Mouse (Mus musculus) v-Abl transformed pro-B cells (cell line): ENCODE results near the gene Sae1.
"Not testable (repeated sequence)": the region's sequence is repeated elsewhere in the genome, so short reads cannot be mapped to it uniquely, and the experiment has no call there.

Experiments used
- in situ Hi-C, 2 experiments: fragments of 400-800 bp; cut with MboI; formaldehyde crosslinking; loops; one replicate each; pipeline ENCODE4 v1.15.1; 2025; ENCODE audit not compliant: unreplicated experiment in 2 of 2

Sae1 gene

DNA sequence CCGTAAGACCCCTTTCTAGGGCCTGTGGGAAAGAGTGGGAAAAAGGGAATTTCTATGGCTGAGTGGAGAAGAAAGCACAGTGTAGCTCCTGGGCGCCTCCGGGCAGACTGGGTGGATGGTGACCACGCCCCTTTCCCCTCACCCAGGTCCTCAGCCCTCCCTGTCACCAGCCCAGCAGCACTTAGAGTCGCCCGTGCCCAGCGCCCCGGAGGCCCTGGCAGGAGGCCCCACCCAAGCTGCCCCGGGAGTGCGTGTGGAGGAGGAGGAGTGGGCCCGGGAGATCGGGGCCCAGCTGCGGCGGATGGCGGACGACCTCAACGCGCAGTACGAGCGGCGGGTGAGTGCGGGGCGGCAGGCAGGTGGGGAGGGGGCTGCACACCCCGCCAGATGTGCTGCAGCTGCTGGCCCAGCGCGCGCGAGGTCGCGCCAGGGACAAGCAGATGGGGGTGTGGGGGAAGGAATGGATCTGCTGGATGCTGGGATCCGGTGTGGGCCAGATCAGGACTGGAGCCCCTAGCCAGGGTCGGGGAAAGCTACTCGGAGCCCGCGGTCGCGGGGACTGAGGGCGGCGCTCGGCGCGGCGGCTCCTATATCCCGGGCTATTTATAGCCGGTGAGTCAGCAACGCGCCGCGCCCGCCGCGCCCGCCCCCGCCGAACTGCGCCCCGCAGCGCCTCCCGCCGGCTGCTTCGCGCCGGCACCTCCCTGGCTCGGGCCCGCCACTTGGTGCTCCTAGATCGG lies 74.0 kb downstream of the Sae1 start:
- in situ Hi-C loops, result no loop called here

DNA sequence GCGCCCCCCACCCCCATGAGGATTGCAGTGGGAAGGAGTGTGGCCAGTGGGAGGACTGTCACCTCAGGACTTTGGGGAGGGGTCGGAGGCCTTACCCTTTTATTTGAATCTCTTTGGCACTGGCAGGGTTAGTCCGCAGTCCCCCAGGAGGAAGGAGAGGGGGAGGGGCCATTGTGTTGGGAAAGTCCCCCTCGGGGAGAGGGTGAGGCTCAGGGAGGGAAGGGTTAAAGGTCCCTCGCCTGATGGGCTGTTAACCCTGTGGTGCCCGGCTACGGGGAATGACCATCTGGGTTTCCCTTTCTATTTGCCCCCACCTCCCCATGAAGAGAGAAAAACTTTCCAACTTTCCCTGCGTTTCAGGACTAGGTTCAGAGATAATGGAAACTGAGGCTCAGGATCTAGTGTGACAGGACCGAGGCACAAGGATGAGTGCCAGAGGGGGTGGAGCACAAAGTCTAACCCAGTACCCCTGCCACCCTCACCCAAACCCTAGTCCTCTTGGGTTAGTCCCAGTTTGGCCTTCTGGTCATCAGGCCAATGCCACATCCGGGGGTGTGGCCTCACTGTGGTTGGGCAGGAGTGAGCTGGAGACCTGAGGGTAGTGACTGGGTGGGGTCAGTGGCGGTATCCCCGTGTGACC lies 74.8 kb downstream of the Sae1 start:
- in situ Hi-C loops, result no loop called here

DNA sequence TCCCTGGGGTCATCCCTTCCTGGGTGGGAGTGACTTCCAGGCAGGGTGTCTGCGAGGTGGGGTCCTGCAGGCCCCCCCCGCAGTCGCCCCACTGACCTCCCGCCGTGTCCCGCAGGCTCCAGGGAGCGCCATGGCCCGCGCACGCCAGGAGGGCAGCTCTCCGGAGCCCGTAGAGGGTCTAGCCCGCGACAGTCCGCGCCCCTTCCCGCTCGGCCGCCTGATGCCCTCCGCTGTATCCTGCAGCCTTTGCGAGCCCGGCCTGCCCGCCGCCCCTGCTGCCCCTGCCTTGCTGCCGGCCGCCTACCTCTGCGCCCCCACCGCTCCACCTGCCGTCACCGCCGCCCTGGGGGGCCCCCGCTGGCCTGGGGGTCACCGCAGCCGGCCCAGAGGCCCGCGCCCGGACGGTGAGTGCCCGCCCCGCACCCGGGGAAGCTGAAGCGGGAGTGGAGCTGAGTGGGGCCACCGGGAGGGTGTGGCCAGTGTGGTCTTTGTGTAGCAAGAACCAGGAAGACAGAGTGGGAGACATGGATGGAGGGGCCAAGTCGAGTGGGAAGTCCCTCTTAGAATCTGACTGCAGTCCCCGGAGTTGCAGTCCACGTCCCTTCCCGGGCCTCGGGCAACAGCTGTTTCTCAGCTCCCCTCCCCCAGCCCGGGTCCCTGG lies 75.5 kb downstream of the Sae1 start:
- in situ Hi-C loops, result no loop called here

DNA sequence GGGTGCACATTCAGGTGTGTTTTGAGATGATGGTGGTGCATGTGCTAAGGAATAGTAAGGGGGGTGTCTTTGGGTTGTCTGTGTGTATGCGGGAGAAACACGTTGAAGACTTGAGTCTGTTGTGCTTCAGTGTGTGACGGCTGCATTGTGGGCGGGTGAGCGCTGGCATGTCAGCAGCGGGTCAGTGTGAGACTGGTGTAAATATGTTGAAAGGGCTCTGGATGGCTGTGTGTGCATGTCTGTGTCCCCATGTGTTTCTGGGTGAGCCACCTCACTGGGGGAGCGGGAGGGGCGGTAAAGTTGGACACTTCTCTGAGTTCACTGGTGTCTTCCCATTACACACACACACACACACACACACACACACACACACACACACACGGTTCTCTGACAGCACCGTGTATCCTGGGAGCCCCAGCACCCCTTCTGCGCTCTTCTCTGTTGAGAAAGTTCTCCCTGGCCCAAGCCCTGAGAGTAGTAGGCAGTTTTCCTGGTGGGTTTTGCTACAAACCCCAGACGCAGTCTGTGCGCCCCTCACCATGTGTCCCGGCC lies 76.1 kb downstream of the Sae1 start:
- in situ Hi-C loops, result no loop called here

DNA sequence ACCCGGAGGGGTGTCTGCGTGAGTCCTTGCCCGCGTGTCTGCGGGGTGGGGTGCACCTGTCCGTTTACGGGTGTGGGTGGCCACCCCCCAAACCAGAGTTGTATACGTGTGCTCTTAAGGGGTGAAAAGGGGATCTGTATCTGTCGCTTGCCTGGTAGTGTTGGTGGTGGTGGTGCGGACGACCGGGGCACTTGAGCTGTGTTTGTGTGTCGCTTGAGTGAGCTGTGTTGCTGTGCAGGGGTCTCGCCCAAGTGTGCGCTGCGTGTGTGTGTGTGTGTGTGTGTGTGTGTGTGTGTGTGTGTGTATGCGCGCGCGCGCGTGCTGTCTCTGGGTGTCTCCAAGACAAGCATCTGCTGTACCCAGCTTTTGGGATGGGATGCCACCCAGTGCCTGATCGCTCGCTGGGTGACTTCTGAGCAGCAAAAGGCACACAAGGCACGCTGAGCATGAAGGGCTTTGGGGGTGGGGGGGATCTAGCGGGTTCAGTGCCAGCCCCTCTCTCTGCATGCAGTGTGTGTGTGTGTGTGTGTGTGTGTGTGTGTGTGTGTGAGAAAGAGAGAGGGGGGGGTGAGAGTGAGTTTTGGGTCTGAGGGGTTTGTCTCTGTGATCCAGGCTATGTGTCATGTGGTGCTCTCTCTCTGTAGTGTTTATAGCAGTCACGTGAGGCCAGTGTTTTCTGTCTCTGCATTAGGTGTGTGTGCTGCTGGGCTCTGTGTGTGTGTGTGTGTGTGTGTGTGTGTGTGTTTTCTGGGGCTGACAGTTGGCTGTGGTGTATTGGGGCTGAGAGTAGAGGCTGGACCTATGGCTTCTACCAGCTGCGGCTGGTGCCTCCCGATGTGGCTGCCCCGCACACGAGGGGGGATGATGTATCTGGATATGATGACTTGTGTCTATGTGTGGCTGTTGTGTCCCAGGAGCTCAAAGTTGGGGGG lies 76.8 kb downstream of the Sae1 start:
- in situ Hi-C loops, result no loop called here

DNA sequence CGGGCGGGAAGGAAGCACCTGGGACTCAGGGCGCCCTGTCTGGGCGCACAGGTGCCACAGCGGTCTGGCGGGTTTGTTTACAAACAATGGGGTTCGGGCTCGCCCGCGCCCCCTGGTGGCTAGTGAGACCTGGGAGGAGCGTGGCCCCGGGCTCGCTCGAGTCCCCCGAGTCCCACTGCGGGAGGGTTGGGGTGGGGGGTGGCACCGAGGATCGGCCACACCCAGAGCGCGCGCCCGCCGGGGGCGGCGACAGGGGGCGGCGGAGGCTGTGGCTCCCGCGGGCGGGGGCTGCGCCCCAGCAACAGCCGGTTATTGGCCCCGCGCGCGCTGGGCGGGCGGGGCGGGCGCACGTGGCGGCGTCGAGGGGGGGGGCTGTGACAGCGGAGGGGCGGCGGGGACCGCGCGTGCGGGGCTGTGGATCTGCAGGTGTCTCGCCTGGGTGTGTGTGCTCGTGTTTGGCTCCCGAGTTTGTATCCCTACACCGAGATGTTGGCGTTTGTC lies 77.5 kb downstream of the Sae1 start:
- in situ Hi-C loops, result no loop called here

DNA sequence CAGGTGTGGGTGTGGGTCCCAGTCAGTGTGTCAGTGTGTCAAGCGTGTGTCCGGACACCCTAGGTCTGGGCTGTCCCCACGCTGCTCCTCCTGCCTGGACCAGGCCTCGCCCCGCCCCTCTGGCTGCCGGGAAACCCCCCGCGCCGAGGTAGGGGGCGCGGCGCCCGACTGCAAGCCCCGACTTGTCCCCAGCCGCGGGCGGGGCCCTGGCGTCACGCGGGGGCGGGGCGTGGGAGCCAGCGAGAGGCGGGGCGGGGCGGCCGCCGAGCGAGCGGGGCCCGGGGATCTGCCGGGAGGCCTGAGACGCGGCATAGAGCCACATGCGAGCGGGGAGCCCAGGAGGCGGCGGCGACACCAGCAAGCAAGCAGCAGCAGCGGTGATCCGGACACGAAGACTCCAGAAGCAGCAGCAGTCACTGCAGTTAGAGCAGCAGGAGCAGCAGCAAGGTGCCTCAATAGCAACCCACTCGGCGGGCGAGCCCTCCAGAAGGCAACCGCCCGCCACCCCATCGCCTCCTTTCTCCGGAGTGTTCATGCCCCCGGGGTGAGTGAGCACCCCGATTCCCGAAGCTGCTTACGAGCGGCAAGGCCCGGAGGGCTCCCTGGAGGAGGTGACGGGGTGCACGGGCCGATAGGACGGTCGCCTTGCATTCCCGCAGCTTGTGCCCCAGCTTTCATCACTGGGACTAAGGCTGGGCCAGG lies 78.1 kb downstream of the Sae1 start:
- in situ Hi-C loops, result no loop called here

DNA sequence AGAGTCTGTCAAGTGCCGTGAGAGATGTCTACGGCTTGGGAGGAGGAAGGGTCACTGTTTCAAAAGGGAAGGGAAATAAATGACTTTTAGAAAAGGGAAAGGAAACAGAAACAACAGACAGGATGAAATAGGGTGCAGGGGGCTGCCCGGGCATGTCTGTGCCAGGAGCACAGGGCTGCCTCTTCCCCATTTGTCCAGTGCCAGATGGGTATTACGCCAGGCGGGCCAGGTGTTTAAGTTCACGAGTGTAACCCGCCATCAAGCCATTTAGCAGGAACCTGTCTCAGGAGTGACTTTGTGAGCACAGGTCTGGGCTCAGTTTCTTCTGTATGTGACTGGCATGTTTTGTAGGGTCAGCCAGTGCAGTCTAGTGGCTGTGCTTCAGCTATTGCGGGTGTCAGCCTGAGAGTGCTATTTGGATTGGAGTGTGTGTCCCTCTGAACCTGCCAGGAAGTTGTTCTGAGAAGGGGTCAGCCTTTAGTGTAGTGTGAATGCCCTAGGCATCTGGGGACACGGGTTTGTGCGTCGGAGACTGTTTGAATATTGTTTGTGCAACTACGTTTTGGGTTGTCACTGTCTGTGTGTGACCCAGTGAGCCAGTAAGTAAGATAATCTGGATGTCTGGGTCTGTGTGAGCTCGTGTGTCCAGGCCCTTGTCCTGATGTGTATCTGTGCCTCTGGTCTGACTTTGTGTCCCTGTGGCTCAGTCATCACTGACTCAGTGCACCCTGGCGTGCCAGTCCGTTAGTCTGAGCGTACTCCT lies 78.9 kb downstream of the Sae1 start:
- in situ Hi-C loops, result no loop called here

DNA sequence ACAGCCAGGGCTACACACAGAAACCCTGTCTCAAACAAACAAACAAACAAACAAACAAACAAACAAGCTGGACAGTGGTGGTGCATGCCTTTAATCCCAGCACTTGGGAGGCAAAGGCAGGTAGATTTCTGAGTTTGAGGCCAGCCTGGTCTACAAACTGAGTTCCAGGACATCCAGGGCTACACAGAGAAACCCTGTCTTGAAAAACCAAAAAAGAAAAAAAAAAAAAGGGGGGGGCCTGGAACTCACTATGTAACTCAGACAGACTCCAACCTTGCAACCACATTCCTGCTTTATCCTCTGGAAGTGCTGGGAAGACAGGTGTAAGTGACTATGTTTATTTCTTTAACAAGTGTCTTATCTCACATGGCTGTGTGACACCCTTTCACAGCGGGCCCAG lies 79.5 kb downstream of the Sae1 start, which contains the start of gene Bbc3:
TSS of gene Bbc3 (plus strand) at position 301 of the 400 bp plus-strand sequence.
- in situ Hi-C loops, result not testable (repeated sequence)

DNA sequence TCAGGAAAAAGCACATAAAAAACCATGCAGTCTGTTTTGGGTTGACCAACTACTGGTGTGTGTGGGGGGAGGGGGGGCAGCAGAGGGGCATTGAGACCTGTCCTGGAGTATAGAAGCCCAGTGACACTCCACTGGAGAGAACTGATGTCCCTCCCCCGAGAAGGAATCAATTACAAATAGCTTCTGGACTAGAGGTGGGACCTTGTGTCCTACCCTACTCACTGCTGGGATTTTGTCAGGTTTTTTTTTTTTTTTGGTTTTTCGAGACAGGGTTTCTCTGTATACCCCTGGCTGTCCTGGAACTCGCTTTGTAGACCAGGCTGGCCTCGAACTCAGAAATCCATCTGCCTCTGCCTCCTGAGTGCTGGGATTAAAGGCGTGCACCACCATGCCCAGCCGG lies 80.5 kb downstream of the Sae1 start:
- in situ Hi-C loops, result not testable (repeated sequence)

DNA sequence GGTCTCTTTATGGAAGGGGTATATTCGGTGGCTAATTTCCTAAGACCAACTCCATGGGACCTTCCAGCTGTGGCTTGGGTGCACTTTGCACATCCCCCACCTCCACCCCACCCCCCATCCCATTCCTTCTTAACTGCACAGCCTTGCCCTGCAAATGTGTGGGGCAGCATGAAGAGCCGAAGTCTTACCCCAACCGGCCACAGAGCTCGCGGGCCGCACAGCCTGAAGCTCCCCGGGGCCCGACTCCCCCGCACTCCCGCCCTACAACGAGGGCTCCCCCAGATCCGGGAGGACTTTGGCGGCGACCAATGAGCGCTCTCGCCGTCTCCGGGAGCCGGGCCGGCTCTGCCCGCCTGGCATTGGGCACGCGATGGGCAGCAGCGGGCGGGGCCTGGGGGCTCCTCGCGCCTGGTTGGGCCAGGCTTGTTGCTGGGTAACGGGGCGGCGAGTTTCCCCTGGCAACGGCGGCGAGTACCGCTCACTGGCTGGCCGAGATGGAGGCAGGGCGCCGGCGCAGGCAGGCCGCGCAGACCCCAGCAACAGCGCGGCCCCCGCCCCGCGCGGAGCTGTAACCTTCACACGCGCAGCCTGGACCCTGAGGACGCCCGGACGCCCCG lies 88.1 kb downstream of the Sae1 start:
- in situ Hi-C loops, result loop anchor here in 1 of 2 experiments (10.0 kb wide), 1 partner anchor 165 kb away; no protein-coding TSS in a partner anchor

DNA sequence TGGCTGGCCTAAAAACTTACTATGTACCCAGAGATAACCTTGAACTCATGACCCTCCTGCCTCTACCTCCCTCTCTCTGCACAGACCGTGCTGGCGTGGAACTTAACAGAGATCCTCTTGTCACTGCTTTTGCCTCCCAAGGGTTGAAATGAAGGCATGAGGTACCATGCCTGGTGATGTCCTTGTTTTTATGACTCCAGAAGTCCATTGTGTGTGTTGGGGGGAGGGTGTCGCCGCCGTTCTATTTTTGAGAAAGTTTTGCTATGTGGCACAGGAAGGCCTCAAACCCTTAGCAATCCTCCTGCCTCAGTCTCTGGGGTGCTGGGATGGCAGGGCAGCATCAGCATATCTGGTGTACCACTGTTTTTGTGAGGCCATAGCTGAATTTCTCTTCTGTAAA lies 88.7 kb downstream of the Sae1 start:
- in situ Hi-C loops, result loop anchor here in 1 of 2 experiments (10.0 kb wide), 1 partner anchor 166 kb away; no protein-coding TSS in a partner anchor

DNA sequence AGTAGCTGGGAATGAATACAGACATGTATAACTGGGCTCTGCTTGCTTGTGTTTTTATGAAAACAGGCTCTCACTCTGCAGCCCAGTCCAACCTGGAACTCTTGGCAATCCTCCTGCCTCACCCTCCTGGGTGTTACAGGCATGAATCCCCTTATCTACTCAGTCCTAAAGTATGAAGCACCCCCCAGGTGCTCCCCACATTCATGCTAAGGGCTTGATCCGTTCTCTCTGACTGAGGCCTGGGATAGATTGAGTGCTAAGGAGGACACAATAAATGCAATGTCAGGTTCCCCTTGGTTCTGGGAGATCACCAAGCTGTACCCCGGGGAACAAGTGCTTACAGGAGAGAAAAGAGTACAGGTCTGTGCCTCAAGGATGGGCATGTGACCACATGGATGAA lies 90.0 kb downstream of the Sae1 start:
- in situ Hi-C loops, result loop anchor here in 1 of 2 experiments (10.0 kb wide), 1 partner anchor 167 kb away; no protein-coding TSS in a partner anchor

DNA sequence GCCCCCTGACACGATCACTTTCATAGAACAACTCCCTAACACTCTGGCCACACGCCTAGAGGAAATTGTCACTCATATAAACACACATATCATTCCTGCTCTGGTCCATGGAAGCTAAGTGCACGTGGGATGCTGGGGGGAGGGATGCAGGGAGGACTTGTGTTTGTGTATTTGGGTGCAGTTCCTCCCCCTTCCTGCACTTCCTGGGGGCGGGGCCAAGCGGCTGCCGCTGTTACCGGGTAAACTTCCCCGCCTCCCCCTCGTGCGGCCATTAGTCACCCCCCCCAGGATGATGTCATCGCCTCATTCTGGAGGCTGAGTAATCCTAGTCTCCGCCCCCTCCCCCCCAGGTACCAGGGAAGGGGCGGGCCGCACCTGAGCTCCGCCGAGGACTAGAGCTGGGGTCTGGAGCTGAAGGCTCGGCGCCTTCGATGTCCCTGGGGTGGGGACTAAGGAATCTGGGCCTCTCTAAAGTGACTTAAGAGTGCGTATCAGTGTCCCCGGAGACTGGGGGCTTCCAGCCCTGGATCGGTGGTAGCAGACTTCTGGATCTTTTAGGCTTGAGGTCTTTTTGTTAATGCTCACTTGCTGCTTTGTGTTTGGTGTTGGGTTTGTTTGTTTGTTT lies 90.7 kb downstream of the Sae1 start:
- in situ Hi-C loops, result loop anchor here in 1 of 2 experiments (10.0 kb wide), 1 partner anchor 168 kb away; no protein-coding TSS in a partner anchor

DNA sequence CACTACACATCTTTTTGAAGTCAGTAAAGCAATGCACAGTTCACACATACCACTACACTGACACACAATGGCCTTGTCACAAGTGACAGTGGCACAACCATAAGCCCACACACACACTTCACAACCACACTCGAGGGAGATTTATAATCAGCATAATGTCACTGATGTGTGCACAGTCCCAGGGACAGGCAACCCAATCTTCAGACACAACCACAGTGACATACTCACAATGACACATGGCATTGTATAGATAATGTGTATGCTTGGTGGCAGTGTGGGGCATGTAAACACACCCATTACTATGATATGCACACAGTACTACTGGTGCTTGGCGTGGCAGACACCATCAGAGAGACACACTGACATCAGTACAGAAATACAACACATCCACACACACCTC lies 91.5 kb downstream of the Sae1 start:
- in situ Hi-C loops, result loop anchor here in 1 of 2 experiments (10.0 kb wide), 1 partner anchor 169 kb away; no protein-coding TSS in a partner anchor

DNA sequence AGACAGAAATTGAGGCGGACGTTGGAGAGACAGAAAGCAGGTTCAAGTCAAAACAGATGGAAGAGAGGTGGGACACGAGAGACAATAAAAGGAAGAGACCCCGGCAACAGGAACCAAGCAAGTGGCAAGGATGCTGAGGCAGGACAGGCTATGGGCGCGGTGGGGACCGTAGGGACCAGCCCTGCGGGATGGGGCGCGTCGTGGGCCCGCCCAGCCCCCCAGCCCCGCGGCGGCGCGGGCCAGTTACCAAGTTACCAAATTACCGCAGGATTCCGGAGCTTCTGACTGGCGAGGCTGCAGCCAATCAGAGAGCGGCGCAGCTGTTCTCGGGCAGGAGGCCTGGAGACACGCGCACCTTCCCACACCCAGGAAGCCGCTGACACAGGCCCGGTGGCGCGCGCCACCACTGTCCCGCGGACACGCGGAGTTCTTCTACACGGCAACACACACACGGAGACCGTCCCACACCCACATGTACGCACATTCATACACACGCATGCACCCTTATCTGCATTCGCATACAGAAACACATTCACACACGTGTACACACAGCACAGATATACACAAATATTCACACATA lies 92.2 kb downstream of the Sae1 start:
- in situ Hi-C loops, result loop anchor here in 1 of 2 experiments (10.0 kb wide), 1 partner anchor 169 kb away; no protein-coding TSS in a partner anchor

DNA sequence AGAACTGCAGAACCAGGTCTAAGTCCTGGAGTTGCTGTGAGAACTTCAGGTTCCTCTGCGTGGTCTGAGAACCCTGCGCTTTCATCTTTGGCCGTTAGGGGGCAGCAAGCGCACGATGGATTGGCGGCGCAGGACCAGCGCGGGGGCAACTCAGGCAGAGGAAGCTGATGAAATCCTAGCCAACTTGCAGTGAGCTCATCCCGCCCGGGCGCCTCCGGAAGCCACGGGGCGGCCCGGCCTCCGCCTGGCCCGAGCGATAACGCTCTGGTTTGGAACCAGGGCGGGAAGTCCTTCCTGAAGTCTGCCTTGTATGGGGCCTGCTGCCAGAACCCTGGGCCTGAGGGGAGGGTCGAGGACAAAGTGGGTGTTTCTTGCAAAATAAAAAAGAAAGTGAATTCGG lies 92.8 kb downstream of the Sae1 start:
- in situ Hi-C loops, result loop anchor here (5.0 to 10.0 kb wide), 5 partner anchors 32 to 322 kb away; no protein-coding TSS in a partner anchor
